Mouse (Mus musculus) c-Kit-positive CD71-positive TER-119-positive erythroid progenitor cells, embryonic 14.5 days (primary cell): ENCODE data around the gene Rhoh.

Experiments used
- DNase-seq: peaks from one replicate; pipeline ENCODE4 v3.0.0-alpha.2; 2013; ENCODE audit warnings: low spot score

Rhoh gene

DNA sequence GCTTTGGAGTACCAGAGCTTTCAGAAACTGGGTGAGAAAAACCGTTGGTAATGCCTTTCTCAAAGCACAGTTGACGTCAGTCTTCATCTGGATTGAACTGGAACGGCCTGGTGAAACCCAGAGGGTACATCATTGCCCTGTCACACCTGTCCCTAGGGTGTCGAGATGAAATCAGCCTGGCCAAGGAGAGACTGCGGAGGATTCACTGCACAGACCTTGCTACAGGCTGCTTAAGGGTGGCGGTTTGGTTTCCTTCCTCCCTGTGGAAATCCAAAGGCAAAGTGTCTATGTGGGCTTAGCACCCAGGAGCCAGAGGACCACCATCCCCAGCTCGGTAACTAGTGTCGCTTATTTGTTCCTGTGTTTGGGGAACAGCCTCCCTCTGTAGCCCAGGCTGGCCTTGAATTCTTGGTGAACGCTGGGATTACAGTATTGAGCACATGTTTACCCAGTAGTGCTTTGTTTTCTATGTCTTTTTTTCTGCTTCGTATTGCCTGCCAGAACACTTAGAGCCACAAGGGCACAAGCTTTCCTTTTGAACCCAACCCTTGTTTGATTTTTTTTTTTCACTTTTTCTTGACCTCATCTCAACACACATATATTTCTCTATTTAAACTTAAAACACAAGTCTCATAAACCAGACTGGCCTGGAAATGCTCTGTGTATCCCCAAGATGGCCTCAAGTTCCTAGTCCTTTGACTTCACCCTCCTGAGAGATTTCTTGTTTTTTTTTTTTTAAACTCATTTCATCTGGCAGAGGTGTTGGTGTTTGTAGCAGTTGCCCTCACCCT, at the start of gene Rhoh:
TSS of gene Rhoh (plus strand) at position 60 of the 791 bp plus-strand sequence.
- no peak for DNase-seq

DNA sequence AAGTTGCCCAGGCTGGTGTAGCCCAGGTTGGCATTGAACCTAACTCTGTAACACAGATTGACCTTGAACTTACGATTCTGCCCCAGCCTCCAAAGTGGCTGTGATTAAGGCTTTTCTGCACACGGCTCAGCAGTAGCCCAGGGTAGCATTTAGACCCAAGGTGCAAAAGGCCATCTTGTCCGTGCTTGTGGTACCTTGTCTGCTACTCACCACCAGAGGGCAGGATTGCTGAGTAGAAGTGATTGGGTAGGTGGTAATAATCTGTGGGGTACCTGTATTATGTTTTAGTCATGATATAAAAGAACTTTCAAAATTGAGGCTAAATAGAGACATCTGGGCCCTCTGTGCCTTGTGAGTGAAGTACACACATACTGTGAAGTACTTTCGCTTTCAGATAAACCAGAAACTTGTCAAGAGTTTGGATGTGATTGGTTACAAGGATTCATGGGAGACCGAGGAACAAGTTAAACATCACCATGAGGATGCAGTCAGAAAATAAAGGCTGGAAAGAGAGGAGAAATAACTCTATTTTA, 37.3 kb upstream of the Rhoh start:
- peak; percentile 10 for DNase-seq

DNA sequence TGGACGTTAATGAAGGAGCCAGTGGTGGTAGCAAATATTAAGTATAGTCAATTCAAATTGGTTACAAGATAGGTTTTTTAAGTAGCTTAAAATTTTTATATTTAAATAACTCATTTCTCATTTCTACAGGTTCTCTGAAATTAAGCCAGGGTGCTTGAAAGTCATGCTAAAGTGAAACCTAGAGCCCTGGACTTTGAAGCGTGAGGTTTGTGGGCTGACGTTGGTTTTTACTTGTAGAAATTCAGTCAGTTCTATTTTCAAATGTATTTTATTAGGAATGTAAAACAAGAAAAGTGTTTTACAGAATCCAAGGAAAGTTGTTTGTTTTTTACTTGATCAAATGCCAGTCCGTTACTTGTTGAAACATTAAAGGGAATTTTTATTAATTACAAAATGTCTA, 34.5 kb upstream of the Rhoh start:
- no peak for DNase-seq

DNA sequence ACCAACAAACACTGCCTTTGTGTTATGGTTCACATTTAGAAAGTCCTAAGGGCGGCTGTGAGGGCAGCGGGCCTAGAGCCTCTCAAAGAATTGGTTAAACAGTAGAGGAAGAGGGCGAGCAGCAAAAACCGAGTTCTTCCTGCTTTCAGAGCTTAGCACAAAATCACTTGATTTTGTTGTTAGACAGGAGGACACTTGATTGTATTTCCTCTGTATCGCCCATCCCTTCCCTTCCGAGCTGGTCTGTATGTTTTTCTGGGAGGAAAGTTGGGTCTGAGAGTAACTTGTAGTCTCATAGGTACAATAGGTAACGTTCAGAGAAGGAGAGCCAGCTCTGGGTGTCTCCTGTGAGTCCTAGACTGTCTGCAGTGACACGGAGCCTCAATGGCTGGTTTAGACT, 33.9 kb upstream of the Rhoh start:
- DNase-seq, result no peak

DNA sequence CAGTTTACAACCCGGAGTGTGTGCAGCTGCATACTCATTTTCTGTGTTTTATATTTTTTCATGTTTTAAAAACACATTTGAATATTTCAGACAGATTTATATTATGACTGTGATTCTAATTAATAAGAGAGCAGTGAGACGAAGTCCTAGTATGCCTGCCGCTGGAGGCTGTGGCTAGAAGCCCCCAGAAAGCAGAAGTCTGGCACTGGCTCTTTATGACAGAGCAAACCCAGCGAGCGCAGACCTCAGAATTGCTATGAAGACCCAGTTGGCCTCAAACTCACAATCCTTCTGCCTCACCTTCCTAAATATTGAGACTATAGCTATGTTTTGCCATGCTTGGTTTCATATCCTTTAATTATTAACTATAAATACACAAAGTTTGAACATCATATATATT, 32.8 kb upstream of the Rhoh start:
- DNase-seq, result no peak

DNA sequence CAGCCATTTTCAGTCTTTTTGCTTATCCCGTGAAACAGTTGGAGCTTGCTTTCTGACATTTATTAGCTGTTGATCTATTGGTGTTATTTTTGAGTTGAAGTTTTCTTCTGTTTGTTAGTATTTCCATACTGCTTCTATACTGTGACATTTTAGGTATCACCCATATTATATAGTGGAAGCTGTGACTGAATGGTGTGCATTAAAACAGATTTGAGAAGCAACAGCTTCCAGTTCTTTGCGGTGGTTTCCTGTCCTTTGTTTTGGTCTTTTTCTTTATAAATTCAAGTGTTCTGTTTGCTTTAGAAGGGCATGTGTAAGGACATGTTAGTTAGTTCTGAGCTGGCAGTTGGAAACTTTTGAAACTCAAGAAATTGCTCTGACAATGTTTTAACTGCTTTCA, 32.0 kb upstream of the Rhoh start:
- DNase-seq, result no peak

DNA sequence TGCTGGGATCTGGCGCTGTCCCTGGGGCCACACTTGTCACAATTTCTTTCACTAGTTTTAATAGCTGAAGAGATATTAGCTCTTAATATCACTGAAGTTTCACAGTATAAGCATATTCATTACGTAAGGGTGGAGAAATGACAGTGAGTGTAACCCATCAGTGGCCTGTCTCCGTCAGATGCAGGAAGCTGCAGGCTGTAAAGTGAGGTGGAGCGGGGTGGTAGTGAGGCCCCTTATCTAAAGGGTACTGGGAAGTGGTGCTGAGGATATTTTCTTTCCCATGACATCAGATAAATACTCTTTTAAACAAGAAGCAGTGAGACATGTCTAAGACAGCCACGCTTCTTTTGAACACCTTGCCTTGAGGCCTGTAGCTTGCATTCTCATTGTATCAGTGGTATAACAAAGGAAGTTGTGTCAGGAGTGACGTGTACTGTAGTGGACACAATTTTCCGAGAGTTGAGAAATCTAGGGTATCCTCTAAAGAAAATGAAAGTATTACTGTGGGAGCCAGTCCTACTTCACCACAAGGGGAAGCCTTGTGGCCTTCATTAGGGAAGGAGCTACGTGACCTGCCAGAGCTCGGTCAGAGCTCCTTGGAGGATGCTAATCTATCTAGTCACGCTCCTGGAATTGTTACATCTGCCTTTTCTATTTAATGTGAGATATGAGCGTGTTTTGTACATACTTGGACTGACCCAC, 28.9 kb upstream of the Rhoh start:
- no peak for DNase-seq

DNA sequence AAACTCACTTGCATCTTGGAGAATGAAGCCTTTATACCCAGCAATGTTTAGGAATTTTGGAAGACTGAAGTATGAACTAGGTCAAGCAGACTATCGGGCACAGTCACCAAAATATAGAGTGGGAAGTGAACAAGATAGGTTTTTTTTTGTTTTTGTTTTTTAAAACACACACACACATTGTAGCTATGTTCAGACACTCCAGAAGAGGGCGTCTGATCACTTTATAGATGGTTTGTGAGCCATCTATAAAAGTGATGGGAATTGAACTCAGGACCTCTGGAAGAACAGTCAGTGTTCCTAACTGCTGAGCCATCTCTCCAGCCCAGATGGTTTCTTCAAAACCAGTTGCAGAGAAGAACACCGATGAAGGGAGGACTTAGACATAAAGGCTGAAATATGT, 27.9 kb upstream of the Rhoh start:
- DNase-seq, result no peak

DNA sequence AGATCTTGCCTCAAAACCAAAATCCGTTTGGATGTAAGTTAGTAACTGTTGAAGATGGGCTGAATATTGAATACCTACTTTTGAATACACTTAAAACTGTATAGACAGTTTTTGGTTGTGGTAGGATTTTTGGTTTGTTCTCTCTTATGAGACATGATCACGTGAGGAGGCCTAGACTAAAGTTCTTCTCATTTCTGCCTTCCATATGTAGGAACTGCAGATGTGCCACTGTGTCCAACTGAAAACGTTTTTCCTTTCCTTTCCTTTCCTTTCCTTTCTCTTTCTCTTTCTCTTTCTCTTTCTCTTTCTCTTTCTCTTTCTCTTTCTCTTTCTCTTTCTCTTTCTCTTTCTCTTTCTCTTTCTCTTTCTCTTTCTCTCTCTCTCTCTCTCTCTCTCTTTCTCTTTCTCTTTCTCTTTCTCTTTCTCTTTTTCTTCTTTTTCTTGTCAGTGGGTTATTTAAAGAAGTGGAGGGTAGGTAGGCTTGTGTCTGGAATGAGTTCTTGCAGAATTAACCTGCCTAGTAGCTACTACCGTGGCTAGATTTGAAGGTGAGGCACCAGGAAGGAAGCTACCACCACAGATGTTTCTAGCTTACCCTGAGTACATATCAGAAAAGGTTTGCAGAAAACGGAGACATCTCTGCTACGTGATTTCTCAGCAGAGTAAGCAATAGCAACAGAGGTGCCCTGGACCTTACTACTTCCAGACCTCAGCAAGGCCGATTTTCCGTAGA, 27.1 kb upstream of the Rhoh start:
- DNase-seq, result no peak

DNA sequence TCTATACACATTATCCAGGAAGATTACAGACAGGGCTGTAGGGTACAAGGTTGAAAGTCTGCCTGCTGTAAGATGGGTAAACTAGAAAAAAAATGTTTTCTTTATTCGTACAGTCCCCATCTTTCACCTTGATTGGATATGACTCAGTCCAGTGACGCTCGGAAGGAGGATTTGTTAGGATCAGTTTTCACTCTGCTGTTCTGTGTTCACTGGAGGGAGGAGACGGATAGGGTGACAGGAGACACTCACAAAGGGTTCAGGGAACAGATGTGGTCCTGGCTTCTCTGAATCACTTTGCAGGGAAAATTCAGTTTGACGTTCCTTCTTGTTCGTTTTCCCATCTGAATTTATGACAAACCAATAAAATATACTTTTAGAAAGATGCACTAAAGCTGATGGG, 23.0 kb upstream of the Rhoh start:
- DNase-seq, result no peak

DNA sequence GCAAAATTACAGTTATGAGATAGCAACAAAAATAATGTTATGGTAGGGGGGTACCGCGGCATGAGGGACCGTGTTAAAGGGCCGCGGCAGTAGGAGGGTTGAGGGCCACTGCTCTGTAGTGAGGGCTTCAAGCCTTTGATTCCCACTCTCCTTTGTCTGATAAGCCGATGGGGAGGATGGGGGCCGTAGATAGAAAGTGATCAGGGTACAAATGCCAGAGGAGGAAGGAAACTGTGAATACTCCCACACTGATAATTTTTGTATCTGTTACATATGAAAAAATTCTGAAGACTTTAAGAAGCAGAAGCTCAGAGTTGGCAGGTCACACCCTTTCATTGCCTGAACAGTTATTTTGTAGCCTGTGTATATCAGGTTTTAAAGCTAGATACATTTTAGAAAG, 18.1 kb upstream of the Rhoh start:
- no peak for DNase-seq

DNA sequence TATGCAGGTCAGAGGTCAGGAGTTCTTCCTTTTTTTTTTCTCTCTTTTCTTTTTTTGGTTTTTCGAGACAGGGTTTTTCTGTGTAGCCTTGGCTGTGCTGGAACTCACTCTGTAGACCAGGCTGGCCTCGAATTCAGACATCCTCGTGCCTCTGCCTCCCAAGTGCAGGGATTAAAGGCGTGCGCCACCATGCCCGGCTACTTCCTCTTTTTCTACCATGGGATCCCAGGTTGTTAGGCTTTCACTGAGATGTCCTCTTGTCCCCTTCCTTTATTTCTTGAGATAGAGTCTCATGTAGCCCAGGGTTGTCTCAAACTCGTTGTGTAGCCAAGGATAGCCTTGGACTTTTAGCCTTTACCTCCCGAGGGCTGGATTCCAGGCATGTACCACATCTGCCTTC, 14.5 kb upstream of the Rhoh start:
- no peak for DNase-seq

DNA sequence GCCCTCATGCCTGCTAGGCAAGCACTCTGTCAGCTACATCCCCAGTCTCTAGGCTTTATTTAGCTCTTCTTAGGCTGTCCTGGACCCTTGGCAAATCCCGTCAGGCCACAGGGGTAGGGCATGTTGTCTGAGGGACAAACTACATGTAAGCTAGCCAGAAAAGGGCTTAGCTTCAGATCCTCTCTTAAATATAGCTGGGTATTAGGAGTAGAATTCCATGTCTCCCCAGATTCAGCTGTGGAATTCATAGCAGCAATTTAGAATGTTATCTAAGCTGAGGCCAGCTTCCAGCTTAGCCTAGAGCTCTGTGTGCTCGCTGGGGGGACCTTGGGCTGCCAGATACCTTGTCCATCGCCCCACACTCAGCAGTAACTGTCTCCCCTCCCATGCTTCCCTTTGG, 14.1 kb upstream of the Rhoh start:
- DNase-seq, result no peak

DNA sequence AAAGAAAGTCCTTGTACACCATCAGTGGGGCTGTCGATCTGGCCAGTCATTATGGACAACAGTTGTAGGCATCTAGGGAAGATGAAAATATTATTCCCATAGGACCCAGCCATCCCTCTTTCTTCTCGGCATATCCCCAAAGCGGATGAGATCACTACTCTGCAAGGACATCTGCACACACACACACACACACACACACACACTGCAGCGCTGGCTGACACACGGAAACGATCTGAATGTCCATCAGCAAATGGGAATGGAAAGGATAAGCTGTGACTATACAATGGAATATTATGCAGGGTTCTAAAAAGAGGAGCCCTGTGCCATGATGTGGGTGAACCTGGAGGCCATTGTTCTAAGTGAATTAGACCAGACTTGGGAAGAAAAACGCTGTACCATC, 13.4 kb upstream of the Rhoh start:
- no peak for DNase-seq

DNA sequence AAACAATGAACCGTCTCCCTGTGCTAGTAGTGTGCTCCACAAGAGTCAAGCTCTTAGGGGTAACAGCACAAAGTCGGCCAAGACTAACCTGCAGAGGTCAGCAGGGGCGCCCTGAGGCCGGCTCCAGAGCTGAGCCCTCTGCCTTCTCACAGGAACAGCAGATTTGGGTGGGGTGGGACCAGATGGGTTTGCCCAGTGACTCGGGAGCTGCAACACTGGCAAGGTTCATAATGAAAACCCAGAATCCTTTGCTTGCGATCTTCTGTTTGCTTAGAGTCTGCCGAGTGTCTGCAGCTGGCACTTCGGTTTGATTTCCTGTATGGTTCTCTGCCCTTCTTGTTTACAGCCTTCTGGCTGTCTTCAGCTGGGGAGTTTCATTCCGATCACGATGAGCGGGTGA, 10.2 kb upstream of the Rhoh start:
- no peak for DNase-seq

DNA sequence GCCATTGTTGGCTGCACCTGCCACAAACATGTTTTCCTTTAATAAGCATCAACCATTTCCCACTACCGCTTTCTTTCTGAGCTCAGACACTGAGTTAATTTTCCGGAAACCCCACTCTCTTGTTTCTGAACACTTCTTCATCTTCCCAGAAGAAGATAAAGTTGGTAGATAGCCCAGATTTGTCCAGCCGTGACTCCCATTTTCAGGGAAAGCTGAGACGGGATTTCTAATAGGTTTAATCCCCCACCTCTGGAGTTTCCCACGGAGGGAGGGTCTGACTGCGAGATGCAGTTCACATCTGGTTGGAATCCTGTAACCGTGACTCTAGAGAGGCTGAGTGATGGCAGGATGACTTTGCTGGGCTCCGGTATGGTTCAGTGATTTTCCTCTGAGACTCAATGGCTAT, 6.2 kb upstream of the Rhoh start:
- no peak for DNase-seq

DNA sequence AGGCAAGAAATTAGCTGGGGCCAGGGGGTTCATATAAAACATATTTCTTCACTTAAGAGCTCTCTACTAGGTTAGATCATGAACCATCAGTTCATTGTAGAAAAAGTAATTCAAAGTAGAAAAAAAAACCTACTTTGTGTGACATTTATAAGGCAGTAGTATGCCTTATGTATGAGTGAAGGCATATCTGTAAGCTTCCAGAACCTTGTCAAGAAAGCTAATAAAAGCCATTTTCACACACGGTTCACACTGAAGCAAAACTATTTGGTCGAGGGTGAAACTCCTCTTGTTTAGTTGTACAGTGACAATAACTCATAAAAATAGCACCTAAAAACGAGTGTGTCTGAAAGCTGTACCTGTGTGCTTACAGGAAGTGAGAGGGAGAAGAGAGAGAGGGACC, 5.4 kb upstream of the Rhoh start:
- DNase-seq, result no peak

DNA sequence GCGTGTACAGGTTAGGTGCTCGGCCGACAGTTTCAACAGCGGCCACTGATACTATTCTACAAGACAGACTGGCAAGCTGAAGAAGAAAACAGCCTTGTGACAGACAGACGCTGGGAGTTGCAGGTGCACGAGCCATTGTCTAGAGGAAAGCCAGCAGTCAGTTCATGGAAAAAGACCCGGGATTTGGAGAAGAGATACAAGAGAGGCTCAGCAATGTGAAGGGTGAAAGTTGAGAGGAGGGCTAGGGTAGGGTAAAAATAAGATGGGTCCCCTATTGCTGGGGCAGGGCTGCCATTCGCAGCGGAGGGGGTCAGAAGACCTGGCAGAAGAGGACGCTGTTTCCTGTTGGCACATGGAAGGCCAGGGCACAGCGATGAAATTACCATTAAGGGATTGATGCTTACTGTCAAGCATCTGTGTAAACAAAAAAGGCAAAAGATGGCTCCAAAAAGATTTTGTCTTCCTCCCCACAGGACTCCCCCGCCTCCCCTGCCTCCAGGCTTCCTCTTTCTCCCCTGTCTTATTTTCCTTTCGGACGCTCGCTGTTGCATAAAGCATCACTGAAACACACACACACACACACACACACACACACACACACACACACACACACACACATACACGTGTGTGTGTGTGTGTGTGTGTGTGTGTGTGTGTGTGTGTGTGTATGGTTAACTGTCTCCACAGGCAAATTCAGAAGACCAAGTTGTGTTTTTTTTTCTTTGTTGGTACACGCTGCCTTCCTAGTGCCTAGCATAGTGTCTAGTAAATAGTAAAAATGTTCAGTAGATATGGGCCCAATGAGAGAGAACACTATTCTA, 4.2 kb upstream of the Rhoh start:
- no peak for DNase-seq

DNA sequence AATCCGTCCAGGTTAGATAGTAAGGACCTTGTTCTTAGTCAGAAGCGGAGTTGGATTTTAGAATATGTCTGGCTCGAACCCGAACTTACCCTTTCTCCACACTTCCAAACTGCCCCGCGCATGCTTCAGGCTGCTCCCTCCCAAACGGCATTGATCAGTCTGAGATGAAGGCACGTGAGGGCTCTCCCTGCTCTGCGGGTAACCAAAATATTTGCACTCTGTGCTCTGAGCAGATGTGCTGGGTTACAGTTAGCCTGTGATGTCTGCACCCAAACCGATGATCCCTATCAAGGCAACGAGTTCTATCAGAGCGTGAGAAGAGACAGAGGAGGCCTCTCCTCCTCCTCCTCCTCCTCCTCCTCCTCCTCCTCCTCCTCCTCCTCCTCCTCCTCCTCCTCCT, 3.1 kb upstream of the Rhoh start:
- no peak for DNase-seq

DNA sequence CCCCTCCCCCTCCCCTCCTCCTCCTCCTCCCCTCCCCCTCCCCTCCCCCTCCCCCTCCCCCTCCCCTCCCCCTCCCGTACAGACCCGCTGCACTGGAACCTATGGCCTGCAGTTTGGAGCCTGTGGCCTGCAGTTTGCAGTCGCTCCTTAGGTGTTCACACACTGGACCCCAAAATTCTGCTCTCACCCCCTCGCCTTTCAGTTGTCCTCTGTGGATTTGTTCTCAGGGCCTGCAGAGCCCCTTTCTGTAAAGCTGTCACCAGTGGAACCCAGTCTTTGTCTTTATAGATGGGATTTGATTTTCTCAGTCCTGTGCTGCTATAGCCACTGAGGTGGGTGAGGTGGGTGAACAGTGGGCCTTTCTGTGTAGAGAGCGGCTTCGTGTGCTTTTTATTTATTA, 2.7 kb upstream of the Rhoh start:
- no peak for DNase-seq

DNA sequence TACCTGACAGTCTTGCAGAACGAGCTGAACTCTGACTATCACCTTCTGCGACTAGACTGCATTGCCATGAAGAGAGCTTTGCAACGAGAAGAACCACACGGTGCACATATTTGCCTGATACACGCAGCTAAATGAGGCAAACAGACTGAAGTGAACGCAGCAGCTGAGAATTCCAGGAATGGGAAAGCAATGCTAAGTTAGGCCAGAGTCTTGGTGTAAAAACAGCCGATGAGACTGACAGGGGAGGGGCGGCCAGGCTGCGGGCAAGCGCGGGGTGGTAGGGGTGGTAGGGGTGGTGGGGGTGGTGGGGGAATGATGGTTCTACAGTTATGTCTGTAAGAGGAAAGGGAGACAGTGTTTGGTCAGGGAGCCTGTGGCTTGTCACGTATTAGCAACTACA, 2.1 kb upstream of the Rhoh start:
- DNase-seq, result no peak

DNA sequence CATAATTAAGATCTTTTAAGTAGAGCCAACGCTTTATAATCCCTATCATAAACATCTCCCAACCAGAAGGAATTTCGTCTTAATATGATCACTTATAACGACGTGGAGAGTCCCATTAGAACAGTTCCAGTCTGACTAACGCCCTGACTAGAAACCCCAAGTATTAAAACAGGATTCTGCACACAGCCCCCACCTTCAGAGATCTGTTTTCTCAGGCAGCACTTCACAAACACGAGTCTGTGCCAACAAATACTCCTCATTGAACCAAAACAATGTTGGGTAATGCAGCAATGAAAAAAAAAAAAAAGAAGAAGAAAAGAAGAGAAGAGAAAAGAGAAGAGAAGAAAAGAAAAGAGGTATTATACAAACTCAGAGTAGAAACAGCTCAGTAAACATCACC, 1.6 kb upstream of the Rhoh start:
- no peak for DNase-seq
